Mouse (Mus musculus) erythroblast, embryonic 14.5 days (primary cell): ENCODE data around the gene Ren1.

Experiments
- GATA1 ChIP-seq: IDR thresholded peaks from 2 replicates; pipeline ENCODE4 v1.6.1; 2012; ENCODE audit warnings: low read length, inconsistent platforms, mixed read lengths
- TAL1 ChIP-seq: IDR thresholded peaks from 3 replicates; pipeline ENCODE4 v1.6.1; 2012; ENCODE audit warnings: low read length, inconsistent platforms, mixed read lengths

DNA sequence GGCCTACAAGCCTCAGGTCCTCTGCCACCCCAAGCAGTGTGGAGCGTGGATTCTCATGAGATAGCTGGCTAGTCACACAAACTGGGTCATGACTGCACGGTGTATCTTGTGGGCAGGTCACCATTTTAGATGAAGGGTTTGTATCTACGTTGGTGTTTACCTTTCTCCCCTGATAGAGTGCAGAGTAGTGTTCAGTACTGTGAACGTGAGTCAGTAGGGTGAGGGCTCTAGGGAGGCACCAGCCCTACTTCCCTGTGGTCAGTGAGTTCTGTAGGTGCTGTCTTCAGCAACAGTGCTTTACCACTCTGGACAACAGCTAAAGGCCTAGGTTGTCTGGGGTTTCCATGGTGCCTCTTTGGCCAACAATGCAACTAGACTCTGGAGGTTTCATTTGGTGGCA lies 53.7 kb downstream of the Ren1 start:
- TF ChIP-seq TAL1 (no peak), GATA1 (no peak)
